Mouse (Mus musculus) left cerebral cortex, postnatal 36 days (tissue): ENCODE measurements at regions not wholly inside any gene's neighbourhood (a gene's known extent, or its start where the extent isn't known, plus 50 kb on each side); places are given as distances from the start of the nearest gene placed in this dataset.

Experiments
- DNase-seq, 2 experiments: peaks; one replicate each; pipeline ENCODE4 v3.0.0; 2021 to 2022; ENCODE audit warnings: low spot score in 2 of 2, mixed read lengths in 1 of 2
- intact Hi-C: fragments of 180-260 bp; cut with DNase I; formaldehyde crosslinking; loops from one replicate; pipeline ENCODE4 v1.15.1; 2025

GRCm38 (mm10) chr2:46239874-46240273 lies 1122.7 kb upstream of the Zeb2 start:
- DNase-seq, result no peak
- intact Hi-C loops, result no loop called here

DNA sequence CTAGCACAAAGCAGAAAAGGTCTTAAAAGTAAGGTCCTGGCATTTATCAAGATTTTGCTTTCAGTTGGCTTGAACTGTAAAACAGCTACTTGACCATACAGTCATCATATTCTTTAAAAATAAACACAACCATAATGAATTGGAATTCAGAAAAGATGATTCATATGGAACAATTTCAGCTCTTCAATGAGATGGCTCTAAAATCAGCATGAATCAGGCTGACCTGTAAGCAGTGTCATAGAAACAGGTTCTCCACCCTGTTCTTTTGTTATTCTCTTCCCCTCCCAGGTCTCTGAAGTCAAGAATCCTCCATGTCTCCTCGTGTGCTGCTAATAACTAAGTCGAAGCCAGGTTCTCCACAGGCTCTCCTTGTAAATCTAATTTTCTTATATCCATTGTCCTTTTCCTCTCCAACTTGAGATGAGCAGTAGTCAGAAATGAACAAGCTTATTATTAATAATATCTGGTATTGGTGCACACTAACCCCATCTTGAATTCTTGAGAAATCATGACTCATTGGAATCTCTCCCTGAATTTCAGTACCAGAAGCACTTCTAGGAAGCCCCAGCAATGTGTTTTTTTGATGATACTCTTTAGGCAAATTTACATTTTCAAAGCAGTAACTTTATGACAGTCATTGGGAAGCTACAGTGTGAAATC lies 1113.7 kb upstream of the Zeb2 start:
- intact Hi-C loops, result no loop called here
- DNase-seq, result no peak

- intact Hi-C loops, result no loop called here
- no peak for DNase-seq
These were observed 1101.3 kb upstream of the Zeb2 start for GRCm38 (mm10) chr2:46218336-46218957.

DNA sequence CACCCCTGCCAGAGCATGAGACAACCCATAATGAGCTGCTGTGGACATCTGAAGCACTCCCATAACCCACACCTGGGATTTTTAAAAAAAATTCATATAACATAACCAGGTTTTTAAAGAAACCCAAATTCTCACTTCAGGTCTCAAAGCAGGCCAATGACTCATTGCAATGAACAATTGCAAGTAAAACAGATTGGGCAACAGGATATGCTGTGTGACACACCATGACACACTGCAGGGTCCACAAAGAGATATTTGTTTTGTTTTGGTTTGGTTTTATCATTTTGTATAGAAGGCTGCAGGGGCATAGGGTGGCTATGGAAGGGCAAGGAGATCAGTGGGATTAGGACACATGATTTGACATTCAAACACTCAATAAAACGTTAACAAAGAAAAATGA lies 1082.1 kb upstream of the Zeb2 start:
- intact Hi-C loops, result no loop called here
- no peak for DNase-seq

- intact Hi-C loops, result no loop called here
- DNase-seq, result no peak
These were observed 1070.2 kb upstream of the Zeb2 start for GRCm38 (mm10) chr2:46187265-46187888.

- no peak for DNase-seq
- intact Hi-C loops, result no loop called here
These were observed 1066.0 kb upstream of the Zeb2 start for GRCm38 (mm10) chr2:46183241-46183640.

- intact Hi-C loops, result no loop called here
- DNase-seq, result no peak
These were observed 1062.5 kb upstream of the Zeb2 start for GRCm38 (mm10) chr2:46179741-46180140.

DNA sequence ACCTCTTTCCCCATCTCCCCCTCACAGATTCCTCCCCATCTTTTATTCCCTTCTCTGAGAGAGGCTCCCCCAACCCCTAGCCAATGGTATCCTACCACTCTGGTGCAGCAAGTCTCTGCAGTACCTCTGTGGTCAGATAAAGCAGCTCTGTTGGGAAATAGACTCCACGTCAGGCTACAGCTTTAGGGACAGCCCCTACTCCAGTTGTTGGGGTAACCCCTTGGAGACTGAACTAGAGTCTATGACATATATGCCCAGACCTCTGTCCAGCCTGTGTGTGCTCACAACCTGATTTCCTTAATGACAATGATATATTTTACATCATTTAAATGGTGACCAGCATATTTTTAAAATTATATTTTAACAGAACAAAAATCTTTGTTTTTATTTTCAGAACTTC lies 1051.3 kb upstream of the Zeb2 start:
- intact Hi-C loops, result no loop called here
- DNase-seq, result no peak

GRCm38 (mm10) chr2:46149848-46150247 lies 1032.7 kb upstream of the Zeb2 start:
- intact Hi-C loops, result no loop called here

DNA sequence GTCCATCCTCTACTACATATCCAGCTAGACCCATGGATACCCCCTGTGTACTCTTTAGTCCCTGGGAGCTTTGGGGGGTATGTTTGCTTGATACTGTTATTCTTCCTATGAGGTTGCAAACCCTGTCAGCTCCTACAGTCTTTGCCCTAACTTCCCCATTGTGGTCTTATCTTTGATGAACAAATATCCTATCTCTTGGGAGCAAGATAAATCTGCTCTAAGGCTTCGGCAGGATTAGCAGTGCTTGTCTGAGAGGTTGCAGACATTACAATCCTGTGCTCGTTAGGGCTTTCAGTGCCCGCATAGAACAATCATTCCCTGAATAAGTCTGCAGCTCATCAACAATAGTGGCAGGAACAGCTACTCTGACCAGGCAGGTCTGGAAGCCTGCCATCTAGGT lies 1002.7 kb upstream of the Zeb2 start:
- intact Hi-C loops, result no loop called here

More at GRCm38 (mm10) chr2:46149848-46150247, 1032.7 kb upstream of the Zeb2 start:
- no peak for DNase-seq

GRCm38 (mm10) chr2:46106991-46107390 lies 989.8 kb upstream of the Zeb2 start:
- DNase-seq, result no peak
- intact Hi-C loops, result no loop called here

More for the DNA sequence above, 1002.7 kb upstream of the Zeb2 start:
- no peak for DNase-seq

DNA sequence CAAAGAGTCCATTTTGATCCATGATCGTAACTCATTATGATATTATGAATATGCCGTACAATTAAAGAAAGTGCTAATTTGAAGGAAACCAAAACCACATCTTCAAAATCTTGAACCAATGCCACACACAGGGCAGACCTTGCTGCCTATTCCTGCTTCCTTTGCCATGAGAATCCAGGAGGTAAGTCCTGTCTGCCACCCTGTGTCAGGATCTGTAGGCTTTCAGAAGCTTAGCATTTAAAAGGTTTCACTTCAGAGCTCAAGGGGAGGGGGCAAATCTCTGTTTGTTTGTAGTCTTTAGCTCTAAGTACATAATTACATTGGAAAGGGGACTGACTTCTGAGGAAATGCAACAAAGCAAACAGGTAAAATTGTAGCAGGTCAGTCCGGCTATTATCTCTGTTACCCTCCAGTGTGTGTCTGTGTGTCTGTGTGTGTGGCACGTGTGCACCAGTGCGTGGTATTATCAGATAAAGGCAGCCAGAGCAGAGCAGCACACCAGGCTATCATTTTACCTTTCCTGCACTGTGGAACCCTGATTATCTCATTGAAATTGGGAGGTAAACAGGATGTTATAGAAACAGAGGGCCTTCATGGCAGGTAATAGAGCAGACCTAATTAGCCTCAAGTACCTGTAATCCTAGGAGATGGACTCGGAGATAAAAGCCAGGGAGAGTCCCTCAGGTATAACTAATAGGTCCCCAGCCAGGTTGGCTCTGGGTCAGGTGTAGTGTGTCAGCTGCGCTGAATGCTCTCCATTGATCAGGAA lies 948.0 kb upstream of the Zeb2 start:
- DNase-seq, result no peak
- intact Hi-C loops, result no loop called here

DNA sequence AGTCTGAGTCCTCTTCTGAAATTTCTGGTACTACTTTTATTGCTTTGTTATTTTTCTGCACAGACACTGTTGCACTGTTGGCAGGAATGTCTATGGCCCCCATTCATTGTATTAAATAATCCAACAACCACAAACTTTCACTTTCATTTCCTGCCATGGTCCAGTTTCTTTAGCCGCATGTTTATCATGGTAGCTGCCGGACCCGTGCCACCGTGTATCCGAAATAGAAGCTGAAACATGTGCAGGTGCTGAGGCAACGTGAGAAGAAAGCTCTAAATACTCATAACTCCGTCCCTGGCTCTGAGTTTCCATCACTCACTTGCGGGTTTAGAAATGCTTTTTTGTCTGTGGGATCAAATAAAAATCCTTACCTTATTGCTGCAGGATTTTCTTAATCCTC lies 938.5 kb upstream of the Zeb2 start:
- no peak for DNase-seq
- intact Hi-C loops, result no loop called here

DNA sequence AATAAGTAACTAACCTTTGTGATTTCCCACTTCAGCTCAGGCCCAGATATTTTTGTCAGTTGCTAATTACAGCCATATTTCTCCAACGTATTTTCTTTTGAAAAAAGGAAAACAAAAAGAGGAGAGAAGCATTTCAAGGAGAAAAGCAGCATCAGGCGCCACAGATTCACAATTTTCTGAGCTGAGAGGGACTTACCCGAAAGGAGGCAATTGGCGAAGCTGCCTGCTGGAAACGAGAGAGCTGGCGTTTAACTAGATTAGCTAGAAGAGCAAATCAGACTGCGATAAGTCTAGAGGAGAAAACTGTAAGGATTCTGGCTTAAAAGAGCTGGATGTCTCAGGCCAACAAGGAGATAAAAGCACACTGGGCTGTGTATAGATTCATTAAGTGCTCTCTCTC lies 937.7 kb upstream of the Zeb2 start:
- intact Hi-C loops, result no loop called here
- no peak for DNase-seq

DNA sequence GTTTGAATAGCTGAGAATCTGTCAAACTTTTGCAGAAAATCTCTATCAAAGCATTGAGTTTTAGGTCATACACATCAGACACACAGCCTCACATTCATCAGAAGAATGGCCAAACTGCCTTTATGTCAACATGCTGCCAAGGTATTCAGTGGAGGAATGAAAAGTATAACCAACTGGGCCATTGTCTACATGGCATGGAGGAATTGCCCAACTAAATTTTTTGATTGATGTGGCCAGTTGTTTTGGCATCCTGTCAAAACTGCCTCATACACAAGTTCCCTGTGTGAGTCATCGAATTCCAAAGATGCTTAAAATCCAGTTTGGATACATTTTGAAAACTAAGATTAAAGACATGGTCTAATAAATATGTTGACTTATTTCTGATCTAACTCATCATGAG lies 904.7 kb upstream of the Zeb2 start:
- no peak for DNase-seq
- intact Hi-C loops, result no loop called here

- intact Hi-C loops, result no loop called here
These were observed 896.6 kb upstream of the Zeb2 start for GRCm38 (mm10) chr2:46013771-46014269.

DNA sequence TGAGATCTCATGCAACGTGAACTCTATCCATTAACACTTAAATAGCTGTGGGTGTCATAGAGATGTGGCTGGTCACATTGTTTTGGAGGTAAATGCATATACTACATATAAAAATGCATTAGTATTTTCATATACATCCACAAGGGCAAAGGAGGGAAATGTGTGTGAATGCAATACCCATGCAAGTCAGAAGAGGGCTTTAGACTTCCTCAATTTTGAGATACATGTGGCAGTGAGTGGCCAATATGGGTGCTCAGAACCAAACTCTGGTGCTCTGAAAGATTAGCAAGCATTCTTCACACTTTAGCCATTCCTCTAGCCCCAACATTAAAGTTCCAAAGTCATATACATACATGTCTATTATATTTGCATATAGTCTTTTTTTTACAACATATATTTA lies 895.5 kb upstream of the Zeb2 start:
- no peak for DNase-seq
- intact Hi-C loops, result no loop called here

More at GRCm38 (mm10) chr2:46013771-46014269, 896.6 kb upstream of the Zeb2 start:
- no peak for DNase-seq

DNA sequence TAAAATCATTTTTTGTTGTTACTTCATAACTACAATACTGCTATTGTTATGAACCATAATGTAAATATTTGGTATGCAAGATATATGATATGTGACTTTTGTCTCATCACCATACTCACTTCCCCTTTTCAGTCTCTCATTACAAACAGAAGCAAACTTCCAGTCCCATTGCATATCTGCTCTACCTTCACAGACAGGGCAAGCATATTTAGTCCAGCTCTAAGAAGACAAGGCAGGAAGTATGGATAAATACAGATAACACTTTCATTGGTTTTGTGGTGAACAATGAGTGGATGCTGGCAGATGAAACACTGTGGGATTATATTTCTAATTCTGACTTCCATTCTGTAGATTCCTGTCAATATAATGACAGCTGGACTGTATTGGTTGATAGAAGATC lies 858.0 kb upstream of the Zeb2 start:
- intact Hi-C loops, result no loop called here
- DNase-seq, result no peak

DNA sequence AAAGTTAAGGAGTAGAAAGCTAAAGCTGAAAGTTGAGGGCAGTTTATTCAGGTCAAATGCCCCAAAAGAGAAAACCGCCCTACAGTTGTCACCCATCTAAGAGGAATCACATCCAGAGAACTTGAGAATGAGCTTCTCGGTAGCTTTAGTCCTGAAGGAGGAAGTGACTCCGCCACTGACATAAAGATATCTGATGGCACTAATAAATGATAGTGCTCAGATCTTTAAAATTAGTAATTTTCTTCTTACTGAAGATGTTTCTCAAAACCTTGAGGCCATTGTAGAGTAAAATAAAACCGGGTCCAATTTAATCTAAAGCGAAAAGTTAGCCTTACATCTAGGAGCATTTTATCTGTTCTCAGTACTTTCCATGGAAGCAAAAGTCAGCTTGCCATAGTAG lies 851.4 kb upstream of the Zeb2 start:
- no peak for DNase-seq
- intact Hi-C loops, result no loop called here

GRCm38 (mm10) chr2:45956792-45957330 lies 839.7 kb upstream of the Zeb2 start:
- intact Hi-C loops, result no loop called here
- no peak for DNase-seq
